ENCODE assay signal across 22 mouse cellular contexts in genomic region chr1:128492251-128492650, GRCm38 (mm10).
DNase-seq lines count a peak whose midpoint lies in the region; ATAC-seq lines count a peak whose summit lies in the region.
"Had no signal": no experiment of that assay in that cellular context is flagged by ENCODE, and none has a peak within 500 bp of the region (broad histone marks: within the 10 kb centered on the region; RNA-seq: fewer than 3 reads in every experiment).

No protein-coding gene starts in this region.

- H3K27me3 ChIP-seq in midbrain, embryonic 11.5 days (ENCODE audit: control insufficient read depth, insufficient read depth, low read length): no peaks in the 10 kb centered on the region
- no peaks in the 10 kb centered on the region for H3K27me3 ChIP-seq in midbrain, embryonic 10.5 days (ENCODE audit: low read depth, poor library complexity, severe bottlenecking)
- H3K27me3 ChIP-seq: CH12.LX, Patski had no signal

- H3K4me3 ChIP-seq in midbrain, embryonic 11.5 days (ENCODE audit: low read depth, low read length): no peak overlapping the region
- H3K4me3 ChIP-seq in midbrain, embryonic 10.5 days: no peak overlapping the region

- DNase-seq in heart, adult 11 months: peak; percentile 51
- DNase-seq in heart, adult 8-10 months (ENCODE audit: low spot score): no peak
- DNase-seq in midbrain, embryonic 11.5 days (ENCODE audit: low spot score, missing footprints): peak; percentile 72
- no peak for DNase-seq in midbrain, embryonic 10.5 days (ENCODE audit: low spot score)
- DNase-seq in MN1 (ENCODE audit: low spot score): peak; percentile 13
- DNase-seq in left cerebral cortex, postnatal 25 days (ENCODE audit: low spot score in 2 of 2): no peak
- DNase-seq: adrenal gland, adult 2 months; adrenal gland, adult 8-10 months; adrenal gland, postnatal 10 days; adrenal gland, postnatal 14 days; adrenal gland, postnatal 25 days; adrenal gland, postnatal 36 days; B cell, adult 2 months; cerebellum, adult 11 months; cerebellum, adult 11-12 months; cerebellum, adult 18-20 months; cerebellum, adult 2 months had no signal

- no peak overlapping the region for H3K27ac ChIP-seq in midbrain, embryonic 11.5 days (ENCODE audit: low read depth, low read length)
- no peak overlapping the region for H3K27ac ChIP-seq in midbrain, embryonic 10.5 days (replicated peaks)

- H3K36me3 ChIP-seq in midbrain, embryonic 11.5 days (ENCODE audit: control insufficient read depth, insufficient read depth, low read length): no peaks in the 10 kb centered on the region
- H3K36me3 ChIP-seq in midbrain, embryonic 10.5 days: no peaks in the 10 kb centered on the region
- H3K36me3 ChIP-seq: G1E had no signal

- H3K9ac ChIP-seq in midbrain, embryonic 11.5 days (ENCODE audit: low read length): no peak overlapping the region

- H3K4me1 ChIP-seq in midbrain, embryonic 11.5 days (ENCODE audit: control insufficient read depth, insufficient read depth, low read length): no peaks in the 10 kb centered on the region
- no peaks in the 10 kb centered on the region for H3K4me1 ChIP-seq in midbrain, embryonic 10.5 days

- WGBS in midbrain, embryonic 11.5 days: 93% methylated on average over 2 of the region's 2 CpGs
- WGBS in midbrain, embryonic 10.5 days: 99% methylated on average over 2 of the region's 2 CpGs

- H3K4me2 ChIP-seq in midbrain, embryonic 11.5 days: no peak overlapping the region

- no peaks in the 10 kb centered on the region for H3K9me3 ChIP-seq in midbrain, embryonic 11.5 days (ENCODE audit: control insufficient read depth, low read length)
- no peaks in the 10 kb centered on the region for H3K9me3 ChIP-seq in midbrain, embryonic 10.5 days (replicated peaks)
- H3K9me3 ChIP-seq: G1E had no signal

- ATAC-seq in midbrain, embryonic 11.5 days (ENCODE audit: low FRiP score): no peak
- ATAC-seq: activated CD4-positive, CD25-positive, alpha-beta regulatory T cell, adult 4 months; CD4-positive, CD25-positive, alpha-beta regulatory T cell, adult 4 months; Patski had no signal

- intact Hi-C loops in left cerebral cortex, postnatal 25 days (cut with DNase I): no loop called here

Comparison
In these comparisons a context has a peak if more than half of its experiments do, and no peak if none do; other contexts are left out.
1. DNase-seq: peak in heart, adult 11 months (single experiment), midbrain, embryonic 11.5 days (single experiment) and MN1 (single experiment); none in heart, adult 8-10 months (single experiment), midbrain, embryonic 10.5 days (single experiment) and left cerebral cortex, postnatal 25 days (0 of 2).